Mouse (Mus musculus): Measurements from ENCODE around the gene Shc2.

Gene Shc2

GRCm38 (mm10) chr10:79614305-79614643 lies 23.4 kb downstream of the Shc2 start:
- no peak for DNase-seq (ENCODE audit: low read depth)

DNA sequence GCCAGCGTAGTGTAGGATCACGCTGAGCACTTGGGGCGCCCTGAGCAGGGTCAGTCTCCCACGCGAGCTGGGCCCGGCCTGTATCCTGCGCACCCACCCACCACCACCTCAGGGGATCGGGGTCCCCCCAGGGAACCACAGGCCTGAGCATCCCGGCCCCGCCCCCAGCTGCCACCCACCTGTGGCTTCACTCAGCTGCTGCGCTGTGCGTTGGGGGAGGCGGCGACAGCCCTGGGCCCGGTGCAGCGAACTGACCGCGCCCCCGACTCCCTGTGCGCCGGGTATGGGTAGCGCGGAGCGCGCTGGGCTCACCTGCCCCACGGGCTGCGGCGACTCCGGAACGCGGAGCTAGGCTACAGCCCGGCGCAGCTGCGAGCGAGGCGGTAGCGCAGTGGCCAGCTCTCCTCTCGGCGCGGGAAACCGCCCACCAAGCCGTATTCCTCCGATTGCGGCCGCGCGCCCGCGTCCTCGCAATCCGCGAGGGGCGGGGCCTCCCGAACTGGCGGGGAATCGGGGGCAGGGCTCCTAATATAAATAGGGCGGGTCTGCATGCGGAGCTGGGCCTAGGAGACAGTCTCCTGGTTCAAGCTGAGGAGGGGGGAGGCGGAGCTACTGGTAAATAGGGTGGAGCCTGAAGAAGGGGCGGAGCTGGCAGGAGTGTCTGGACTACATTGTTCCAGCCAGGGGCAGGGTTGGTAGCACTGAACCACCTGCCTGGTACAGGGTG lies 24.0 kb downstream of the Shc2 start, which contains the start of gene C2cd4c:
Gene C2cd4c (minus strand): TSS at position 448 of the 727 bp plus-strand sequence.
- no peak for DNase-seq (ENCODE audit: low read depth)

GRCm38 (mm10) chr10:79612192-79613135 lies 25.3 kb downstream of the Shc2 start:
- DNase-seq (ENCODE audit: low read depth), result peak; percentile 41

DNA sequence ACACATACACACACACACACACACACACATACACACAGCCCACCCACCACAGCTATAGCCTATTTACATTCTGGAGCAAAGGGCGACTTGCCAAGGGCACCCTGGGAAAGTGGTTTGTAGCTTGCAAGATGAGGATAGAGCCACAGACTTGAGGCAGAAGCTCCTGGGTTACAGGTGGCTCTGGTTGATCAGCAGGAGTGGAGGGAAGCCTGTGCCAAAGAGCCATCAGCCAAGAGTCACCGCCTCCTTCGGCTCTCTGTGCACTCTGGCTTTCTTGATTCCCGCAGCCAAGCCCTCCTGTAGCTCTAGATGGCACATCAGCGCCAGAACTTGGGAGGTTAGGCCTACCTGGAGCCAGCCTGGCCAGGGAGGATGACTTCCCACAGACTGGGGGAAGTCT lies 26.4 kb downstream of the Shc2 start:
- DNase-seq (ENCODE audit: low read depth), result no peak

- DNase-seq (ENCODE audit: low read depth), result no peak
Measured at GRCm38 (mm10) chr10:79609276-79609675, 28.4 kb downstream of the Shc2 start.

- no peak for DNase-seq (ENCODE audit: low read depth)
Measured at GRCm38 (mm10) chr10:79607892-79608291, 29.8 kb downstream of the Shc2 start.

DNA sequence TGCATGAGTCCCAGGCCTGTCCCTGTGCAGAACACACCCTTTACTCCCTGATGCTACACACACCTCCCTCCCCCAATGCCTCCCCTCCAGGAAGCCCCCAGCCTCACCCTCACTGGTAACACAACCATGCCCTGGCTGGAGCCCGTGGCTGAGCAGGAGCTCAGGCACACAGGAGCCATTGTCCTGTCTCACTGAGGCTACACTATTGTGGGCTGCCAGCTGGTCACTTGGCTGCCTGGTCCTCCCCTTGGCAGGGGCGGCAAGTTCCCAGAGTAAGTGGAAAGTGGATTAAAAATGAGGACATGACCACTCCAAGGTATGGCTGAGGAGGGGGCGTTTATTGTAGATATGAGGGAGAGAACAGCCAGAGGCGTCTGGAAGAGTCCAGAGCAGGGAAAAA lies 31.2 kb downstream of the Shc2 start:
- no peak for DNase-seq (ENCODE audit: low read depth)

- no peak for DNase-seq (ENCODE audit: low read depth)
Measured at GRCm38 (mm10) chr10:79597936-79598230, 39.8 kb downstream of the Shc2 start.

DNA sequence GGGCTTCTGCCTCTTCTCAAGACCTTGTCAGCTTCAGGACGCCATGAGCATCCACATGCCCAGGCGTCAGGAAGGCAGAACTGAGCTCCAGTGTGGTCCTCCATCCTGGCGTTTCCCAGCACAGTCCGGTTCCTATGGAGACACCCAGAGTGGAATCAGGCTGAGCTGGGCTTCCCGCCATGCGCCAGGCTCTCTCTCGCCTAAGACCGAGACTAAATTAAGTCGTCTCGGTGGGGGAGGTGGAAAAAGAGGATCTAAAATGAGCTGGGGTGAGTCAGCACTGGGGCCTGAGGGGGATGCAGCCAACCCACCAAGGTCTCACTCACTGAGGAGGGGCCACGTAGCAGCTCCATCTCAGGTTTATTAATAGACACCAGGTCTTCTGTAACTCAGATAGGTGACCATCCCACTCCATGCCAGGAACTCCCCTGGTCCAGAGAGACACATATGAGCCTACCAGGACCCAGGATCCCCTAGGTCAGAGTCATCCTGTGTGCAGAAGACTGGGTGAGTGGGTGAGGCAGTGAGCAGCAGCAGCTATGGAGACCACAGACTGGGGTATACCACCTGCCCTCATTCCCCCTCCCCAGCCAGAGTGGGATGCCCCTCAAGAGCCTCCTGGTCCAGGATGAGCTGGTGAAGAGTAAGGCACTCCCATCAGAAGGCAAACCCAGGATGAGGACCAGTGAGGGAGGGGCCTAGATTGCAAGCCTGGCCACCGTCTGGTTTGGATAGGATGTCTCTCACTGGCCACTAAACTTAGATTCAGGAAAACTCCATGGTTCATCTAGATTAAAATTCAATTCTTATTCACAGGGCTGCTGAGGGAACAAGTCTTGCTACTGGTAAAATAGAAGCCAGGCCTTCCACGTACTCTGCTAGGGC lies 40.4 kb downstream of the Shc2 start:
- DNase-seq (ENCODE audit: low read depth), result peak; percentile 57

GRCm38 (mm10) chr10:79595590-79595929 lies 42.2 kb downstream of the Shc2 start:
- DNase-seq (ENCODE audit: low read depth), result no peak

DNA sequence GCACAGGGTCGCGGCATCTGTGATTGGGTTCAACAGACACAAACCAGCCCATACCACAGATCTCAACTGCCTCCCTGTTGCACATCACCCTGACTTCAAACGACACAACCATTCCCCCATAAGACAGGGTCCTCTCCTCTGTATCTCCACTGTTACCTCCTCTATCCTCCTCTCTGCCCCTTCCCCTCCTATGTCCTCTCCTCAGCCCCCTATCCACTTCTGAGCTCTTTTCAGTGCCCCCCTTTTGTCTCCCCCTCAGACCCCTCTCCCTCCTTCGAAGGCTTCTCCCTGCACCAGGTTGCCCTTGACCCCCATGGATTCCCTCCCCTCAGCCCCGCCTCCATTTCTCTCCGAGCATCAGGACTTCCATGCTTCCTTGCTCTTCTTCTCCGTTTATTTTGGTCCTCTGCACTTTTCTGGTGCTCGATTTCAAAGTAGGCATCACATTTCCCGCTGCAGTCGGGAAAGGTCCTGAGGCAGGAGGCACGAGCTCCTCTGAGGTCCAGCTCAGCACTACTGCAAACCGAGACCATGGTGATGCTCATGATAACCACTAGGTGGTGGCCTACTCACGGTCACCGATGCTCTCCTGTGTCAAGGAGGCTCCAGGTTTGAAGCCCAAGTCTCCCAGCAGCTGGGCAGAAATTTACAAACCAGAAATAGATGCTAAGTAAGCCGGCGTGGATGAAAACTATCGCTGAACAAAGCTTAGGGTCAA lies 42.7 kb downstream of the Shc2 start:
- peak; percentile 92 for DNase-seq (ENCODE audit: low read depth)

DNA sequence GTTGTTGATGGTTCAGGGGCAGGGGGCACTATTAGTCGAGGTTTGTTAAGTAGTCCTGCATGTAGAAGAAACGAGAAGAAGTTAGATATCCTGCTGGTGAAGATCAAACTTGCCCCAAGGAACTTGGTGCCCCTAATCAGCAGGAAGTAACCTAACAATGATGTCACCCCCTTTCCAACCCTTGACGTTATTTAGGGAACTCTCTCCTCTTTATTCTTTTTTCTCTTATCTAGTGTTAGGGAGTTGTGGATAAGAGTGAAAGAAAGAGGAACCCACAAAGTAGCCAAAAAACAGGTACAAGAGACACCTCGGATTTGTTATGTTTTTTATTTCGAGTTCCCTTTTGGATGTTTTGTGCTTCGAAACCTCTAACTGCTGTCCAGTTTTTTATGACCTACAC lies 43.6 kb downstream of the Shc2 start:
- no peak for DNase-seq (ENCODE audit: low read depth)

DNA sequence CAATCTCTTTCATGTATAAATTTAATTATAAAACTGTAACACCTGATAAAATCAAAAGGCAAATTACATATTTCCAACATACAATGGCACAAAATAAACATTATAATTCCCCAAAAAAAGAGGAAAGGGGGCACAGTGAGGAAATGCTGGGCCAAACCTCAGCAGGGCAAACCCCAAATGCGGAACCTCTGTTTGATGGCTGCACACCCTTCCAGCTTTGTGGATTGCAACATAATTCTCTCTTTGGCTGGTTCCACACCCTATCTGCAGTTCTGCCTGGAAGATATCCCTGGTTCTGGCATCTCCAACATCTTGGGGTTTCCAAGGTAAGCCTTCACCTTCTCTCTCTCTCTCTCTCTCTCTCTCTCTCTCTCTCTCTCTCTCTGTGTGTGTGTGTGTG lies 47.0 kb downstream of the Shc2 start:
- DNase-seq (ENCODE audit: low read depth), result no peak

DNA sequence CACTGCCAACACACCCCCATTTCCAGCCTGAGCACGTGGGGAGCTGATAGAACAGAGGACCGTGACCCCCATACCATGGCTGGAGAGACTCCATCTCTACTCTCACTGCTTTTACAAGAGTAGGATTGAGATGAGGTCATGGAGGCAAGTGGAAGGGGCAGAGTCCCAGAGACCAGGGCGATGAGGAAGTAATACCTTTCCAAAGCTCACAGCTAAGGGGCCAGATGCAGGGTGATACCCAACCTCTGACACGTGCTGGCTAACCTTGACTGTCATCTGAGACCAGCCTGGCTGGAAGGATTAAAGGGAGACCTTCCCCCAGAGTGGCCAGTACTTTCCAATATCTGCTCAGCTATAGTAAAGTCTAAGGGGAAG lies 50.0 kb downstream of the Shc2 start:
- no peak for DNase-seq (ENCODE audit: low read depth)

GRCm38 (mm10) chr10:79587061-79587751 lies 50.5 kb downstream of the Shc2 start, which contains the start of gene Theg:
Gene Theg, minus strand, starts transcription at chr10:79587331.
- DNase-seq (ENCODE audit: low read depth), result no peak

GRCm38 (mm10) chr10:79586243-79586642 lies 51.5 kb downstream of the Shc2 start:
- no peak for DNase-seq (ENCODE audit: low read depth)

- DNase-seq (ENCODE audit: low read depth), result no peak
Measured at GRCm38 (mm10) chr10:79585723-79586122, 52.0 kb downstream of the Shc2 start.

DNA sequence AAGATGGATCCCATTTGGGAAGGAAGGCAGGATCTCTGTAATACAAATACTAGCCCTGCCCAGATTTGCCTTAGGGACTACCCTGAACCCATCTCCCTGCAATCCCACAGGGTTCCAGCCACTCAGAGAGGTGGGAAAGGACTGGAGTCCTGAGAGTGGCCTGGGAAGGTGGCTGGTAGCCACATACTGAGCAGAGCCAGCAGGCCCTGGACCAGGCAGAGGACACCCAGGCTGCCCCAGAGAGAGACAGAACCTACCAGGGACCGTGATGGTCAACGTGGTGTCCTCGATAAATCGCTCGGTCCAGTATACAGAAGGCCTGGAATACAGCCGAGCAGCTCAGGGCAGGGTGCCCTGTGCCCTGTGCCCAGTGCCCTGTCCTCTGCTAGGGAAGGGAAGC lies 52.6 kb downstream of the Shc2 start:
- DNase-seq (ENCODE audit: low read depth), result no peak

GRCm38 (mm10) chr10:79584426-79584825 lies 53.3 kb downstream of the Shc2 start:
- no peak for DNase-seq (ENCODE audit: low read depth)

GRCm38 (mm10) chr10:79584021-79584420 lies 53.7 kb downstream of the Shc2 start:
- no peak for DNase-seq (ENCODE audit: low read depth)

- DNase-seq (ENCODE audit: low read depth), result no peak
Measured at GRCm38 (mm10) chr10:79581501-79581900, 56.2 kb downstream of the Shc2 start.

Data from NIH3T3 (cell line).